In the genomic region with DNA sequence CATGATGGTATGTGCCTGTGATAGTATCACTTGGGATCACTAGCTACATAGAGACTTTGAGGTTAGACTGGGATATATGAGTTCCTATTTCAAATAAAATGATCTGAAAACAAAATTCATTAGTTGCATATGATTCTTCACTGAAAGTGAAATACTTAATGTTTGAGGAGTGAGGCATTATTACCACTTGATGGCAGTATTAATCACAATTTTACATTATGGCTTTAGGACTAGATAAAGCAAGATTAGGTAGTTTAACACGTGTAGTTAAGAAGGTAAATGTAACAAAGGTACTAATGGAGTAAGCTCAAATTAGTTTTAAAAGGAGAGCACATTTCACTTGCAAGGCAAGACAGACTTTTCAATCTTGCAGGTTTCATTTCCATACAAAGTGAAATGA, we compare ENCODE assay signal across 14 mouse cellular contexts. TPM values are rescaled to one million over a fixed set of nuclear protein-coding genes. Genes with fewer than 3 reads are reported as not detected.
A peak's percentile ranks its signal among the peaks of the same experiment; 100 is the strongest.
DNase-seq lines count a peak whose midpoint lies in the region; ATAC-seq and TF ChIP-seq lines count a peak whose summit lies in the region.
"Had no signal": no experiment of that assay in that cellular context is flagged by ENCODE, and none has a peak within 500 bp of the region (broad histone marks: within the 10 kb centered on the region; RNA-seq: fewer than 3 reads in every experiment).

No protein-coding gene starts in this region.

- TF ChIP-seq EP300 in heart, adult 2 months (IDR thresholded peaks at IDR 0.05; ENCODE audit: insufficient read depth, low read depth, low read length), result no peak

- no peaks in the 10 kb centered on the region for H3K27me3 ChIP-seq in heart, adult 2 months (ENCODE audit: control insufficient read depth, insufficient read depth, low read length)
- no peaks in the 10 kb centered on the region for H3K27me3 ChIP-seq in midbrain, postnatal 0 days (ENCODE audit: insufficient read depth, low read length)
- H3K27me3 ChIP-seq in midbrain, embryonic 16.5 days (ENCODE audit: control insufficient read depth, insufficient read depth, low read depth, low read length), result no peaks in the 10 kb centered on the region
- H3K27me3 ChIP-seq: limb, embryonic 12.5 days had no signal

- H3K4me1 ChIP-seq in heart, adult 2 months (ENCODE audit: control insufficient read depth, insufficient read depth, low read length), result no peaks in the 10 kb centered on the region
- H3K4me1 ChIP-seq in midbrain, postnatal 0 days (ENCODE audit: insufficient read depth, low read length), result no peaks in the 10 kb centered on the region
- no peaks in the 10 kb centered on the region for H3K4me1 ChIP-seq in midbrain, embryonic 16.5 days (ENCODE audit: control insufficient read depth, insufficient read depth, low read length)
- H3K4me1 ChIP-seq: heart, embryonic 10.5 days; limb, embryonic 12.5 days had no signal

- no peaks in the 10 kb centered on the region for H3K9me3 ChIP-seq in midbrain, postnatal 0 days (ENCODE audit: low read length)
- H3K9me3 ChIP-seq in midbrain, embryonic 16.5 days (replicated peaks; ENCODE audit: control insufficient read depth, low read length, poor library complexity, severe bottlenecking), result no peaks in the 10 kb centered on the region
- H3K9me3 ChIP-seq: heart, embryonic 10.5 days; limb, embryonic 12.5 days had no signal

- no peaks in the 10 kb centered on the region; the same call in 1 of the 2 replicates for H3K36me3 ChIP-seq in heart, adult 2 months (ENCODE audit: control insufficient read depth, insufficient read depth, low read length)
- H3K36me3 ChIP-seq in midbrain, postnatal 0 days (ENCODE audit: insufficient read depth, low read length), result peaks cover 6% of the 10 kb centered on the region; the same call in 1 of the 2 replicates
- H3K36me3 ChIP-seq in midbrain, embryonic 16.5 days (ENCODE audit: control insufficient read depth, insufficient read depth, low read length), result 0 out of 2 replicates have a peak, but pooled peaks cover 3% of the 10 kb centered on the region

- no peak overlapping the region for H3K27ac ChIP-seq in heart, adult 2 months
- H3K27ac ChIP-seq in midbrain, postnatal 0 days (ENCODE audit: low read depth, low read length), result no peak overlapping the region
- H3K27ac ChIP-seq in midbrain, embryonic 16.5 days (ENCODE audit: low read length), result no peak overlapping the region
- H3K27ac ChIP-seq: heart, embryonic 10.5 days; limb, embryonic 12.5 days had no signal

- H3K79me2 ChIP-seq in heart, adult 2 months (replicated peaks; ENCODE audit: control insufficient read depth, insufficient read depth, low read length), result no peaks in the 10 kb centered on the region

- no peak overlapping the region for H3K4me2 ChIP-seq in midbrain, postnatal 0 days (ENCODE audit: low read depth, low read length, poor library complexity, severe bottlenecking)
- no peak overlapping the region for H3K4me2 ChIP-seq in midbrain, embryonic 16.5 days (ENCODE audit: low read length)
- H3K4me2 ChIP-seq: limb, embryonic 12.5 days had no signal

- H3K9ac ChIP-seq in heart, adult 2 months (ENCODE audit: low read depth, low read length), result no peak overlapping the region
- no peak overlapping the region for H3K9ac ChIP-seq in midbrain, postnatal 0 days (replicated peaks; ENCODE audit: low read length, poor library complexity, severe bottlenecking)
- H3K9ac ChIP-seq in midbrain, embryonic 16.5 days (ENCODE audit: low read depth, low read length), result no peak overlapping the region
- H3K9ac ChIP-seq: limb, embryonic 12.5 days had no signal

- DNase-seq in heart, adult 2 months, result no peak
- no peak for DNase-seq in heart, adult 8-10 months (ENCODE audit: low spot score)
- no peak for DNase-seq in midbrain, postnatal 0 days (ENCODE audit: low spot score)
- DNase-seq in cerebellum, postnatal 14 days, result no peak
- no peak for DNase-seq in urinary bladder, postnatal 36 days (ENCODE audit: low spot score in 2 of 2)
- DNase-seq: adrenal gland, postnatal 25 days; kidney, adult 11 months; kidney, postnatal 4 days; right cerebral cortex, postnatal 14 days had no signal

- intact Hi-C loops in heart, adult 2 months (cut with DNase I), result no loop called here

- TF ChIP-seq POLR2A in heart, adult 2 months (IDR thresholded peaks at IDR 0.05; ENCODE audit: insufficient read depth, low read depth, low read length), result no peak

- TF ChIP-seq CTCF in heart, adult 2 months (IDR thresholded peaks at IDR 0.05), result peak; percentile 46
- peak; percentile 66 for TF ChIP-seq CTCF in midbrain, postnatal 0 days (IDR thresholded peaks at IDR 0.05)

- WGBS in heart, adult 2 months, result 38% methylated on average over 1 of the region's 1 CpGs
- WGBS in midbrain, postnatal 0 days, result 44% methylated on average over 1 of the region's 1 CpGs
- 60% methylated on average over 1 of the region's 1 CpGs for whole genome bisulfite sequencing in midbrain, embryonic 16.5 days

- no peak for ATAC-seq in midbrain, postnatal 0 days (ENCODE audit: low FRiP score)
- no peak for ATAC-seq in midbrain, embryonic 16.5 days
- 0 out of 2 replicates have a peak, but pooled peaks have one; percentile 49 for ATAC-seq in erythroblast, adult 5-6 weeks (replicated peaks; ENCODE audit: low FRiP score, poor library complexity, severe bottlenecking)
- no peak for ATAC-seq in monocyte, adult 5-6 weeks (replicated peaks; ENCODE audit: insufficient number of reproducible peaks, low FRiP score, low TSS enrichment, poor library complexity, severe bottlenecking)

- no peak overlapping the region for H3K4me3 ChIP-seq in heart, adult 2 months
- no peak overlapping the region for H3K4me3 ChIP-seq in midbrain, postnatal 0 days (ENCODE audit: low read depth, low read length)
- no peak overlapping the region for H3K4me3 ChIP-seq in midbrain, embryonic 16.5 days (ENCODE audit: low read depth, low read length)
- H3K4me3 ChIP-seq: heart, embryonic 10.5 days; limb, embryonic 12.5 days had no signal

RNA-seq across cellular contexts. Expression of a gene that starts 24.1 kb away (rescaled TPM):
- under 1 TPM; 0.29 to 0.32 TPM for total RNA-seq in heart, adult 2 months (2021)
- polyA plus RNA-seq in heart, adult 2 months (2012; rRNA removed), result not detected in 2 replicates
- under 1 TPM in 1 of 4 experiments, not detected in 3; 0.35 TPM for total RNA-seq in heart, adult 8-10 months (2022)
- 2.8 and 3.6 TPM in 2 replicates for total RNA-seq in midbrain, postnatal 0 days (2014; rRNA removed)
- 8.6 and 9.8 TPM in 2 replicates for polyA plus RNA-seq in midbrain, postnatal 0 days (2015; fragmentation: Nextera tagmentation; extraction: Ambion mirVana)
- 9.6 and 10.6 TPM in 2 replicates for polyA plus RNA-seq in midbrain, embryonic 16.5 days (2015; fragmentation: Nextera tagmentation; extraction: Ambion mirVana)
- total RNA-seq in erythroblast, adult 5-6 weeks (2015; ENCODE audit: low replicate concordance), result 24.2 and 35.9 TPM in 2 replicates
- total RNA-seq in erythroblast, adult 5-6 weeks (2017; ENCODE audit: low replicate concordance), result 60.7 and 72.5 TPM in 2 replicates
- total RNA-seq in monocyte, adult 5-6 weeks (2017), result 10.9 to 20.7 TPM (median 17.3 TPM) in 3 replicates

RNA-seq across cellular contexts. Expression of a gene that starts 24.3 kb away (rescaled TPM):
- total RNA-seq in heart, adult 2 months (2021), result 1 to 10 TPM; 6.3 to 6.8 TPM
- polyA plus RNA-seq in heart, adult 2 months (2012; rRNA removed), result 1.3 and 3.7 TPM in 2 replicates
- 1 to 10 TPM; 5.8 to 6.3 (median 6.1) TPM for total RNA-seq in heart, adult 8-10 months (2022)
- total RNA-seq in midbrain, postnatal 0 days (2014; rRNA removed), result 5.3 and 5.6 TPM in 2 replicates
- polyA plus RNA-seq in midbrain, postnatal 0 days (2015; fragmentation: Nextera tagmentation; extraction: Ambion mirVana), result 5.2 and 6.7 TPM in 2 replicates
- 6.4 and 6.7 TPM in 2 replicates for polyA plus RNA-seq in midbrain, embryonic 16.5 days (2015; fragmentation: Nextera tagmentation; extraction: Ambion mirVana)
- 28.6 and 47.9 TPM in 2 replicates for total RNA-seq in erythroblast, adult 5-6 weeks (2015; ENCODE audit: low replicate concordance)
- total RNA-seq in erythroblast, adult 5-6 weeks (2017; ENCODE audit: low replicate concordance), result 31.4 and 53.5 TPM in 2 replicates
- total RNA-seq in monocyte, adult 5-6 weeks (2017), result 26.5 to 44.2 TPM (median 29.4 TPM) in 3 replicates

RNA-seq across cellular contexts. Expression of a gene that starts 25.7 kb away (rescaled TPM):
- total RNA-seq in heart, adult 2 months (2021), result 10 to 100 TPM; 20.4 to 22.3 TPM
- 3.9 and 8.1 TPM in 2 replicates for polyA plus RNA-seq in heart, adult 2 months (2012; rRNA removed)
- total RNA-seq in heart, adult 8-10 months (2022), result 10 to 100 TPM; 20.9 to 23.7 (median 22.7) TPM
- 36.1 and 49.0 TPM in 2 replicates for total RNA-seq in midbrain, postnatal 0 days (2014; rRNA removed)
- 31.7 and 31.8 TPM in 2 replicates for polyA plus RNA-seq in midbrain, postnatal 0 days (2015; fragmentation: Nextera tagmentation; extraction: Ambion mirVana)
- polyA plus RNA-seq in midbrain, embryonic 16.5 days (2015; fragmentation: Nextera tagmentation; extraction: Ambion mirVana), result 41.7 and 43.4 TPM in 2 replicates
- total RNA-seq in erythroblast, adult 5-6 weeks (2015; ENCODE audit: low replicate concordance), result 24.6 and 31.1 TPM in 2 replicates
- total RNA-seq in erythroblast, adult 5-6 weeks (2017; ENCODE audit: low replicate concordance), result 59.1 and 82.8 TPM in 2 replicates
- total RNA-seq in monocyte, adult 5-6 weeks (2017), result 20.9 to 24.1 TPM (median 22.5 TPM) in 3 replicates

RNA-seq across cellular contexts. Expression of a gene that starts 26.0 kb away (rescaled TPM):
- 10 to 100 TPM; 34.3 to 38.1 TPM for total RNA-seq in heart, adult 2 months (2021)
- polyA plus RNA-seq in heart, adult 2 months (2012; rRNA removed), result 7.9 and 15.2 TPM in 2 replicates
- total RNA-seq in heart, adult 8-10 months (2022), result 10 to 100 TPM; 31.9 to 35.7 (median 33.3) TPM
- 35.1 and 41.9 TPM in 2 replicates for total RNA-seq in midbrain, postnatal 0 days (2014; rRNA removed)
- polyA plus RNA-seq in midbrain, postnatal 0 days (2015; fragmentation: Nextera tagmentation; extraction: Ambion mirVana), result 45.1 and 46.2 TPM in 2 replicates
- polyA plus RNA-seq in midbrain, embryonic 16.5 days (2015; fragmentation: Nextera tagmentation; extraction: Ambion mirVana), result 51.6 and 61.1 TPM in 2 replicates
- 14.0 and 14.4 TPM in 2 replicates for total RNA-seq in erythroblast, adult 5-6 weeks (2015; ENCODE audit: low replicate concordance)
- total RNA-seq in erythroblast, adult 5-6 weeks (2017; ENCODE audit: low replicate concordance), result 11.8 and 19.0 TPM in 2 replicates
- 32.2 to 45.7 TPM (median 37.3 TPM) in 3 replicates for total RNA-seq in monocyte, adult 5-6 weeks (2017)
